Mouse (Mus musculus) lung, postnatal 0 days (tissue): ENCODE results near the gene Mblac2.

Source experiments
- CTCF ChIP-seq: IDR thresholded peaks from 2 replicates; pipeline ENCODE4 v1.5.1; 2016; ENCODE audit warnings: antibody characterized with exemption, mild to moderate bottlenecking
- EP300 ChIP-seq: IDR thresholded peaks from 2 replicates; pipeline ENCODE4 v1.6.1; 2016; ENCODE audit warnings: antibody characterized with exemption, mild to moderate bottlenecking, control low read depth

- no peak for TF ChIP-seq EP300
- TF ChIP-seq CTCF = no peak
Observed at GRCm38 (mm10) chr13:81684884-81685283, 26.3 kb upstream of the Mblac2 start.
